Mouse (Mus musculus): Measurements from ENCODE around the gene Krtap17-1.

Gene Krtap17-1

DNA sequence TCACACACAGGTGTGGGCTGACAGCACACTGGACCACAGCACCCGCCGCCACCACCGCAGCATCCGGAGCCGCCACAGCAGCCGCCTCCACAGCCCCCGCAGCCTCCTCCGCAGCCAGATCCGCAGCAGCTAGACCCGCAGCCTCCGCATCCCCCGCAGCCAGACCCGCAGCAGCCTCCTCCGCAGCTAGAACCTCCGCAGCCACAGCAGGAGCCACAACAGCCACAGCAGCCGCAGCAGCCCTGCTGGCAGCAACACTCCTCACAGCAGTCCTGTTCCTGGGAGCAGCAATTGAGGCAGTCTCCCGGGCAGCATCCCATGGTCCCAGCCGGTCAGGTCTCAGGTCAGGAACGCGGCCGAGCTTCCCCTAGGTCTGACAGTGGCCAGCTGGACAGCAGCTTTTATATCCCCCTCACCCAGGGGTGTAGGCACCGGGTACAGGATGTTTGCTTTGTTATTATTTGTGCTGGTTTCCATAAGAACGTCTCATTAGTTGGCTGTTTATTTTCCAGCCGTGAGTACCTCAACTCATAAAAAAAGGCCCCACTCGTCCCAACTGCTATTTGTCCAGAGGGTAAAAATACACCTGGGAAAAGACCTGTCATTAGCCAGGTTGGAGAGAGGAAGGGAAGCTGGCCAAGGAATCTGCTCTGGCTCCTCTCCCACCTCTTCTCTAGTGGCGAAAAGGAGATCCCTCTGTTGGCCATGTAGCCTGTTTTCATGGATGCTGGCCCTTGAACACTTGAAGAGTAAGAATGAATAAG lies at the start of gene Krtap17-1:
Gene Krtap17-1 (minus strand): TSS at position 375 of the 764 bp plus-strand sequence.
- no peak for DNase-seq (ENCODE audit: low read depth, low spot score)

DNA sequence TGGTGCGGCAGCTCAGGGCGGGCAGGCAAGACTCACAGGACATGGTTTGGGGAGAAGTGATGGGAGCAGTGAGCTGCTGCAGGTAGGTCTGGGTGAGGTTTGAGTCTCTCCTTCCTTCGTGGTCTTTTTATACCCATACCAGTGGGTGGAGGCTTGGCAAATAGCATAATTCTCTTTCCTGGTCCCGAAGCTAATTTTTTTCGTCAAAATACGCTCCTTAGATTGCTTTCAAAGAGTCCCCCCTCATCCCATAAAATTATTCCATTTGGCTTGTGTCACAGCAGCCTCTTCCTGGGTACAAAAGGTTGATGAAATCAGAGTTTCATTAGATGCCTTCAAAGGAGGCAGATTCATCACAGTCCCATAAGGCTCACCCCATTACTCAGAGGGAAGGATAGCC lies 47.7 kb upstream of the Krtap17-1 start, which contains the start of gene Krt34:
Gene Krt34 (minus strand): TSS at position 101 of the 400 bp plus-strand sequence.
- DNase-seq (ENCODE audit: low read depth, low spot score): no peak

DNA sequence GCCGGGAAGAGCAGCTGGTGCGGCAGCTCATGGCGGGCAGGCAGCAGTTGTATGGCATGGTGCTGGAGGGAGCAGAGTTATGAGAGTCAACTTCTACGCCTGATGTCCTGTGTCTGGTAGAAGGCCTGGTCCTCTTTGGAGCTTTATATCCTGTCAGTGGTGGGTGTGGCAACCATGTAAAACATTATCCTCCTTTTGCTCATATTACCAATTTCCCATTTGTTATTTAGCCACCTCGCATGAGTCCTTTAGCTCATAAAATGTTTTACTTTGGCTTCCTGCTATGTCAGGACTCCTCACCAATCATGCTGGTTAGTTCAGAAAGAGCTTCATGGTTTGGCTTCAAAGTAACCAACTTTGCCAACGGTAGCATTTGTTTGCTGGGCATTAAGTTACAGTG lies 36.0 kb upstream of the Krtap17-1 start, which contains the start of gene Krt33b:
Gene Krt33b (minus strand): TSS at position 101 of the 400 bp plus-strand sequence.
- no peak for DNase-seq (ENCODE audit: low read depth, low spot score)

- no peak for DNase-seq (ENCODE audit: low read depth, low spot score)
Observed at GRCm38 (mm10) chr11:100021438-100021837, 27.6 kb upstream of the Krtap17-1 start.

- DNase-seq (ENCODE audit: low read depth, low spot score): no peak
Observed at GRCm38 (mm10) chr11:100019466-100019865, 25.7 kb upstream of the Krtap17-1 start.

- no peak for DNase-seq (ENCODE audit: low read depth, low spot score)
Observed at GRCm38 (mm10) chr11:100016112-100016511, 22.3 kb upstream of the Krtap17-1 start, which contains the start of gene Krt33a. TSS of gene Krt33a (minus strand) at chr11:100016212.

GRCm38 (mm10) chr11:100013691-100014171 lies 19.9 kb upstream of the Krtap17-1 start:
- DNase-seq (ENCODE audit: low read depth, low spot score): no peak

DNA sequence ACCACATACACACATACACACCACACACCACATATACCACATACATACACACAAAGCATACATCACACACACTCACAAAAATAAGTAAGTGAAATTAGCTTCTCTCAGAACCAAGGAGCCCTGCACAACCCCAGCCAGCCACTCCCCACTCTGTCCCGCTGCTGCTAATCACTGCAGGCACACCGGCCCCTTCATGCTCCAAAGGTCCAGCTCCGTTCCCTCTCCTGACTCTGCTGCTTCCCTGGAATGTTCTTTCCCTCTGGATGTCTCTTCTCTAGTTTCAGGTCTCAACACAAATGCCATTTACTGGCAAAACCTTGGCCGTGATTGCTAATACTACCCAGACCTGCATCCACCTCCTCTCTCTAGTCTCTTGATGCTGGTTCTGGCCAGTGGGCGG lies 16.9 kb upstream of the Krtap17-1 start:
- no peak for DNase-seq (ENCODE audit: low read depth, low spot score)

- no peak for DNase-seq (ENCODE audit: low read depth, low spot score)
Observed at GRCm38 (mm10) chr11:100008336-100008735, 14.5 kb upstream of the Krtap17-1 start.

DNA sequence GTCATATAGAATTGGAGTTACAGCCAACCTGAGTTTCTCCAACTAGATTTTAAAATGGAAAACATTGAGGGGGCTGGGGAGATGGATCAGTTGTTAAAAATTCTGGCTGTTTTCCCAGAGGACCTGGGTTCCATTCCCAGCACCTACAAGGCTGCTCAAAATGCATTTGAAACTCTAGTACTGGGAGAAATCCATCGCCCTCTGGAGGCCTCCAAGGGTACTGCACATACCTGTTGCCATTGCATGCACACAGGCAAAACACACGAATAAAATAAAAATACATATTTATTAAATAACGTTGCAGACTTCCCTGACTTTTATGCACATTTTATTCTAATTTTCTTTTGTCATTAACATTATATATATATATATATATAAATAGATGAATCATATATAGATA lies 12.8 kb upstream of the Krtap17-1 start:
- DNase-seq (ENCODE audit: low read depth, low spot score): peak; percentile 22

- no peak for DNase-seq (ENCODE audit: low read depth, low spot score)
Observed at GRCm38 (mm10) chr11:100005905-100006304, 12.1 kb upstream of the Krtap17-1 start.

- peak; percentile 43 for DNase-seq (ENCODE audit: low read depth, low spot score)
Observed at GRCm38 (mm10) chr11:100004846-100005245, 11.1 kb upstream of the Krtap17-1 start.

- no peak for DNase-seq (ENCODE audit: low read depth, low spot score)
Observed at GRCm38 (mm10) chr11:99999091-99999490, 5.3 kb upstream of the Krtap17-1 start.

DNA sequence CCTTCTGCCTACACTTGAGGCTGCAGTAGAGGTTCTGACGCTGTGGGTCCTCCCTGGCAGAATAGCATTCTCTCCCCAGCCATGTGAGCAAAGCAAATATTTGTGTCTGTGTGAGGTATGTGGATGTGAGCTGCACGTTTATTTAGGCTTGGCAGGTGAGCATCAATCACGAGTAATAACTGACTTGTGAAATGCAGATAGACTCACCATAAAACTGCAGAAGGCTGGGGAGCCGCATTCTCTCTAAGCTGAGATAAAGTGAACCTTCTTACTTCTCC lies 529 bp upstream of the Krtap17-1 start:
- DNase-seq (ENCODE audit: low read depth, low spot score): no peak

DNA sequence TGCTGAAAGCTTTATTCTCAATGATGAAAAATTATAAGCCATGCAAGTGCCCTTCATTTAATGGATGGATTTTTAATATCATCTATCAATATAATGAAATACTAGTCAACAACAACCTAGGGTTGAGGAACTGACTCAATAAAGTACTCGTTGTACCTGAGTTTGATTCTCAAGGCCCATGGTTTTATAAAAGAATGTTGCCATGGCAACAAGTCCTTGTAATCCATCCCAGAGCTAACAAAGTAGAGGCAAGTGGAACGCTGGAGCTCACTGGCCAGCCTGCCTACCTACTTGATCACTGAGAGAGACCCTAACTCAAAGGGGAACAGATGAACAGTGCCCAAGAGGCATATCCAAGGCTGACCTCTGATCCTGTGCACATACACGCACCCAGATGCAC lies 3.2 kb downstream of the Krtap17-1 start:
- DNase-seq (ENCODE audit: low read depth, low spot score): no peak

DNA sequence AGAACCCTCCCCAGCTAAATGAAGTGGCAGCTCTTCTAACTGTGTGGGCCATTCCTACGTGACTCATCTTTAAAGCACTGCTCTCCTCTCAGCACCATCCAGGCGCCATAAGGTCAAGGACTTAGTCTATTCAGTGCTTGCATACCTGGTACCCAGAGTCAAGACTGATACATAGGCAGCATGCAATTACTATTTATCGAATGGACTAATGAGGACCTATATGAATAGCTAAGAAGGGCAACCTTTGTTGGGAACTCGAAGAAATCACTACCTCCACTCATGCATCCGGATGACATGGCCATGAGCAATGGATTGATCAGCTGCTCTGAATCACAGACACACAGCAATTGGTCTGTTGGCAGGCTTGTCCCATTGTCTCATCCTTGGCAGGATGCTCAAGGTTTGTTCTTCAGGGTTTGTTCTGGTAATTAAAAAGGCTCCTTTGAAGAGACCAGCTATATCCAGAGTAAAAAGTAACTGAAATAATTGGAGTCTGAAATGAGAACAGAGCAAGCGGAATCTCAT lies 3.9 kb downstream of the Krtap17-1 start:
- no peak for DNase-seq (ENCODE audit: low read depth, low spot score)

GRCm38 (mm10) chr11:99988530-99988929 lies 5.3 kb downstream of the Krtap17-1 start:
- no peak for DNase-seq (ENCODE audit: low read depth, low spot score)

DNA sequence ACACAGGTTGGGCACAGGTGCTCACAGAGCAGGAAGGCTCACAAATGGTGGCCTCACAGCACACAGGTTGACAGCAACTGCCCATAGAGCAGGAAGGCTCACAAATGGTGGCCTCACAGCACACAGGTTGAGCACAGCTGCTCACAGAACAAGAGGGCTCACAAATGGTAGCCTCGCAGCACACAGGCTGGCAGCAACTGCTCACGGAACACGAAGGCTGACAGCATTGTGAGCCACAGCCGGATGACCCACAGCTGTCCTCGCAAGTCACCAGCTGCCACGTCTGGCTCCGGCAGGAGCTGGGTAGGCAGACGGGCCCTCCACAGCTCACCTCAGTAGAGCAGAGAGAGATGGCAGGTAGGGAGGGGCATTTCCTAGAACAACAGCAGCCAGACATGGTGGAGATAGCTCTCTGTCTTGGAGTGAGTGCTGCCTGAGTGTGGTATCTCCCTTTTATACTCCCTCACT lies 7.6 kb downstream of the Krtap17-1 start, which contains the start of gene Krtap16-1:
Gene Krtap16-1 (minus strand): TSS at position 418 of the 468 bp plus-strand sequence.
- DNase-seq (ENCODE audit: low read depth, low spot score): no peak

GRCm38 (mm10) chr11:99985291-99986092 lies 8.3 kb downstream of the Krtap17-1 start:
- DNase-seq (ENCODE audit: low read depth, low spot score): no peak

DNA sequence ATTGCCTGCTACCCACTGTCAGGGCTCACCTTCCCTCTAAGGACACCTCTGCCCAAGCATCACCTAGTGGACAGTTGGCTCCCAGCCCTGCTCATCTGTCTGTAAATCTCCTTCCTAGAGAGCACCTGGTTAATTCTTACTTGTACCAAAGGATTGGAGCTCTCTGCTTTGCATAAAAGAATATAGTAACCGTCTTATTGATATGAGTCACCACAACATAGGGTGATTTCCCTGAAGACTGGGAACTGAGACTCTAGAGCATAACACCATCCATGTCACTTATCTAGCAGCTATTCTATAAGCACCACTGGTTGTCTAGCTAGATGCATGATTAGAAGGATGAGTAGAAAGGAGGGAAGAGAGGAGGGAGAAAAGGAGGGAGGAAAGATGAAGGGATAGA lies 10.4 kb downstream of the Krtap17-1 start:
- no peak for DNase-seq (ENCODE audit: low read depth, low spot score)

GRCm38 (mm10) chr11:99982731-99983130 lies 11.1 kb downstream of the Krtap17-1 start:
- DNase-seq (ENCODE audit: low read depth, low spot score): no peak

GRCm38 (mm10) chr11:99978953-99979352 lies 14.8 kb downstream of the Krtap17-1 start, which contains the start of gene Krtap29-1:
TSS of gene Krtap29-1 (minus strand) at chr11:99979053.
- DNase-seq (ENCODE audit: low read depth, low spot score): no peak

Data from A20 (cell line).